ENCODE assay signal across 13 mouse cellular contexts in the genomic region with DNA sequence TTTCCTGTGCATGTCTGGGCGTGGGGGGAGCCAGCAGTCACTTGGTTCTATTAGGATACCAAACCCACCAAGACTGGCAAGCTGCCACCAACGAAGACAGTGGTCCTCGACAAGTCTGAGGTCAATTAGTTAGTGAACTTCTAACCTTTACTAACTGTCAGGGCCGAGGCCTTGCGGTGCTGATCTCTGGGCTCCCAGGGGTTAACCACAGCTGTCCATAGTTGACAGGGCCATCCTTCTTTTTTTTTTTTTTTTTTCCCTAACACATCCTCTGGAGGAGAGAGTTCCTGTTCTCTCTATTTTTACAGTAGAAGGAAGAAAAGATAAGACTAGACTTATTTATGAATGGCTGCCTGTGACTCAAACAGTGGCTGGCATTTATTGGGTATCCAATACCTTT.
"Had no signal": no experiment of that assay in that cellular context is flagged by ENCODE, and none has a peak within 500 bp of the region (broad histone marks: within the 10 kb centered on the region; RNA-seq: fewer than 3 reads in every experiment).

No protein-coding gene starts in this region.

- H3K9ac ChIP-seq: limb, embryonic 13.5 days; liver, embryonic 14.5 days; midbrain, embryonic 15.5 days; stomach, embryonic 15.5 days had no signal

- H3K27ac ChIP-seq: limb, embryonic 13.5 days; liver, embryonic 14.5 days; midbrain, embryonic 10.5 days; midbrain, embryonic 15.5 days; stomach, embryonic 15.5 days had no signal

- H3K36me3 ChIP-seq: limb, embryonic 13.5 days; midbrain, embryonic 10.5 days; midbrain, embryonic 15.5 days; stomach, embryonic 15.5 days had no signal

- H3K4me1 ChIP-seq: limb, embryonic 13.5 days; midbrain, embryonic 15.5 days; stomach, embryonic 15.5 days had no signal

- H3K4me3 ChIP-seq: limb, embryonic 13.5 days; midbrain, embryonic 10.5 days; midbrain, embryonic 15.5 days; stomach, embryonic 15.5 days had no signal

- H3K9me3 ChIP-seq: limb, embryonic 13.5 days; midbrain, embryonic 10.5 days; midbrain, embryonic 15.5 days; stomach, embryonic 15.5 days had no signal

- DNase-seq: kidney, adult 9 months; kidney, postnatal 14 days; lung, adult 18-20 months; lung, postnatal 36 days; thymus, adult 2 months; thymus, postnatal 25 days had no signal

- H3K4me2 ChIP-seq: limb, embryonic 13.5 days; midbrain, embryonic 15.5 days; stomach, embryonic 15.5 days had no signal

- H3K27me3 ChIP-seq: limb, embryonic 13.5 days; midbrain, embryonic 15.5 days; stomach, embryonic 15.5 days had no signal

- ATAC-seq: inflammation-experienced regulatory T-cells, adult 6 months; intestine, postnatal 0 days; midbrain, embryonic 15.5 days had no signal
